Mouse (Mus musculus): ENCODE measurements around the gene Irgm1. TPM values are rescaled to one million over a fixed set of nuclear protein-coding genes. Genes with fewer than 3 reads are reported as not detected.

Gene Irgm1
- polyA plus RNA-seq, 1 experiment from 2014 or later, result 7.1 TPM

- Histone ChIP-seq H3K9ac (no peak overlapping the region), H3K4me2 (no peak overlapping the region), H3K27me3 (no peaks in the 10 kb centered on the region), H3K4me3 (no peak overlapping the region), H3K36me3 (no peaks in the 10 kb centered on the region), H3K9me3 (no peaks in the 10 kb centered on the region), H3K27ac (no peak overlapping the region), H3K4me1 (peaks cover 20% of the 10 kb centered on the region)
- no peak for ATAC-seq (ENCODE audit: insufficient number of reproducible peaks, low FRiP score, low TSS enrichment, low read depth)
- 71% methylated on average over 10 of the region's 10 CpGs for WGBS
Measured at GRCm38 (mm10) chr11:48873591-48874290, 2.3 kb upstream of the Irgm1 start.

DNA sequence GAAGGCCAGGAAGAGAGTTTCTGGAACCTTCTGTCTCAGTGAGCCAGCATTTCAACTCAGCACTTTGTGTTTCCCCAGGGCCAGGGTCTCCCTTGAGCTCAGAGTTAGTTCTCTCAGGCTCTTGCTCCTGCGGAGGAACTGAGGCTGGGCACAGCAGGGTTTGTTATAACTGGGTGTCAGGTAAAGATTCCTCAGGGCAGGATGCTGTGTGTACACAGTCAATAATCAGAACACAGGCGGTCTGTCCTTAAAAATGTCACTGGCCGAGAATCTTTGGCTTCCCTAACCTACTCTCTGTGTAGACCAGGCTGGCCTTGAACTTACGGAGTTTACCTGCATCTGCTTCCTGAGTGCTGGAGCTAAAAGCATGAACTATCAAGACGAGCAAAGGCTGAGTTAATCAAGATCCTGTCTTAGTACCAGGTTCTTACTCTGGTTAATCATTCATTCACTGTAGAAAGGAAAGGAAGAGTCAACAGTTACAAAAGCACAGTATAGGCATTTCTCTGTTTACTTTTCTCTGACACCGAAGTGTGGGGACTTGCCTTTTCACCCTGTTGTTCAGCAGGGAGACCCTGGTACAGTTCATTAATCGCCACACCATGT, 1.3 kb upstream of the Irgm1 start:
- Histone ChIP-seq H3K9me3 (no peaks in the 10 kb centered on the region), H3K36me3 (no peaks in the 10 kb centered on the region), H3K4me3 (no peak overlapping the region), H3K4me2 (no peak overlapping the region; the same call in 1 of the 2 replicates), H3K4me1 (peaks cover 20% of the 10 kb centered on the region), H3K27me3 (no peaks in the 10 kb centered on the region), H3K27ac (0 out of 2 replicates have a peak overlapping the region, but pooled peaks have one; percentile 6), H3K9ac (no peak overlapping the region)
- no peak for ATAC-seq (ENCODE audit: insufficient number of reproducible peaks, low FRiP score, low TSS enrichment, low read depth)
- 85% methylated on average over 7 of the region's 7 CpGs for WGBS

GRCm38 (mm10) chr11:48871817-48872541, 496 bp upstream of the Irgm1 start:
- peak overlapping the region; percentile 72 for H3K27ac ChIP-seq
- 13% methylated on average over 17 of the region's 17 CpGs for WGBS
- no peaks in the 10 kb centered on the region for H3K36me3 ChIP-seq
- H3K9ac ChIP-seq, result peak overlapping the region; percentile 37
- peak overlapping the region; percentile 69 for H3K4me2 ChIP-seq
- H3K27me3 ChIP-seq, result no peaks in the 10 kb centered on the region
- H3K9me3 ChIP-seq, result no peaks in the 10 kb centered on the region
- peaks cover 20% of the 10 kb centered on the region for H3K4me1 ChIP-seq
- H3K4me3 ChIP-seq, result peak overlapping the region; percentile 48
- ATAC-seq (ENCODE audit: insufficient number of reproducible peaks, low FRiP score, low TSS enrichment, low read depth), result no peak

GRCm38 (mm10) chr11:48870781-48871180, 702 bp downstream of the Irgm1 start:
- Histone ChIP-seq H3K9ac (peak overlapping the region; percentile 37), H3K9me3 (no peaks in the 10 kb centered on the region), H3K4me1 (peaks cover 20% of the 10 kb centered on the region), H3K4me2 (peak overlapping the region; percentile 69), H3K27ac (peak overlapping the region; percentile 72), H3K4me3 (peak overlapping the region; percentile 48), H3K36me3 (no peaks in the 10 kb centered on the region), H3K27me3 (no peaks in the 10 kb centered on the region)
- WGBS, result 33% methylated on average over 7 of the region's 7 CpGs
- ATAC-seq (ENCODE audit: insufficient number of reproducible peaks, low FRiP score, low TSS enrichment, low read depth), result no peak

DNA sequence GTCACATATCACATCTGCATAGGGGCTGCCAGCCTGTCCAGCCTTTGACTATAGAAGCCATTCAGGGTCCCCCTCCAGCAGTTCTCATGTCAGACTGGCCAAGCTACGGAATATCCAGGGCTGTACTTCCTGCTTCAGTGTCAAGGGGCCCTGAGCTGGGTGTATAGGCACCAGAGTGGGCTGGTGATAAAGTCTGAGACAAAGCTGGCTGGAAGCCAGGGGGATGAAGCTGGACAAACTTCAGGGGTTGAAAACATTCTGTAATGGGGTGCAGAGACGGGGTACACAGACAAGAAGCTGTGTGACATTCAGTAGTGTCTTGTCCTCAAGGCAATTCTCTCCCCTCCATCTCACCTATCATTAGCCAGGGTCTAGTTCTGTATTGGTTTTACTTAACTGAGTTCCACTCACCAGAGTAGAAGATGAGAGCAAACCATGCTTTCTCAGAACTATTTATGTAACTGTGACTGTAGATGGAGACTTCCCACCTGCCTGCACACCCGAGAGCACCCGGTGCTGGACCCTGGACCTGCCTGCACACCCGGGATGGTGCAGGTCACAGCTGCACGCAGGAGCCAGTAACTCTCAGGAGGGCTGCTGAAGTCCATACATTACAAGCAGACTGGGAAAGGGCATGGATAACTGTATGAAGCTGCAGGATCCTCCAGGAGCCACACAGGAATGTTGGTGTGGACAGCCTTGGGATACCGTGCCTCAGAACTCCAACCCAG, 1.9 kb downstream of the Irgm1 start:
- no peak overlapping the region for H3K9ac ChIP-seq
- H3K9me3 ChIP-seq, result no peaks in the 10 kb centered on the region
- H3K4me3 ChIP-seq, result no peak overlapping the region; the same call in 1 of the 2 replicates
- H3K4me2 ChIP-seq, result peak overlapping the region; percentile 69; the same call in 1 of the 2 replicates
- ATAC-seq (ENCODE audit: insufficient number of reproducible peaks, low FRiP score, low TSS enrichment, low read depth), result no peak; the same call in 1 of the 2 replicates
- H3K27ac ChIP-seq, result no peak overlapping the region
- no peaks in the 10 kb centered on the region for H3K36me3 ChIP-seq
- H3K4me1 ChIP-seq, result peaks cover 20% of the 10 kb centered on the region
- no peaks in the 10 kb centered on the region for H3K27me3 ChIP-seq
- 64% methylated on average over 7 of the region's 7 CpGs for WGBS

GRCm38 (mm10) chr11:48866481-48866880, 5.0 kb downstream of the Irgm1 start:
- no peak for ATAC-seq (ENCODE audit: insufficient number of reproducible peaks, low FRiP score, low TSS enrichment, low read depth)
- H3K36me3 ChIP-seq, result no peaks in the 10 kb centered on the region
- no peaks in the 10 kb centered on the region for H3K27me3 ChIP-seq
- WGBS, result 93% methylated on average over 9 of the region's 9 CpGs
- no peak overlapping the region for H3K9ac ChIP-seq
- H3K4me3 ChIP-seq, result no peak overlapping the region
- no peak overlapping the region for H3K27ac ChIP-seq
- H3K4me1 ChIP-seq, result peaks cover 8% of the 10 kb centered on the region
- H3K9me3 ChIP-seq, result no peaks in the 10 kb centered on the region
- no peak overlapping the region for H3K4me2 ChIP-seq

- Histone ChIP-seq H3K27me3 (peaks cover 11% of the 10 kb centered on the region), H3K36me3 (no peaks in the 10 kb centered on the region), H3K4me3 (no peak overlapping the region), H3K27ac (no peak overlapping the region), H3K9ac (no peak overlapping the region), H3K4me1 (0 out of 2 replicates have a peak, but pooled peaks cover 1% of the 10 kb centered on the region), H3K9me3 (no peaks in the 10 kb centered on the region), H3K4me2 (no peak overlapping the region)
- 91% methylated on average over 3 of the region's 3 CpGs for WGBS
- no peak for ATAC-seq (ENCODE audit: insufficient number of reproducible peaks, low FRiP score, low TSS enrichment, low read depth)
Measured at GRCm38 (mm10) chr11:48863808-48864207, 7.7 kb downstream of the Irgm1 start.

- no peak overlapping the region for H3K27ac ChIP-seq
- 78% methylated on average over 1 of the region's 1 CpGs for WGBS
- ATAC-seq (ENCODE audit: insufficient number of reproducible peaks, low FRiP score, low TSS enrichment, low read depth), result no peak
Measured at GRCm38 (mm10) chr11:48862784-48863319, 8.6 kb downstream of the Irgm1 start.

DNA sequence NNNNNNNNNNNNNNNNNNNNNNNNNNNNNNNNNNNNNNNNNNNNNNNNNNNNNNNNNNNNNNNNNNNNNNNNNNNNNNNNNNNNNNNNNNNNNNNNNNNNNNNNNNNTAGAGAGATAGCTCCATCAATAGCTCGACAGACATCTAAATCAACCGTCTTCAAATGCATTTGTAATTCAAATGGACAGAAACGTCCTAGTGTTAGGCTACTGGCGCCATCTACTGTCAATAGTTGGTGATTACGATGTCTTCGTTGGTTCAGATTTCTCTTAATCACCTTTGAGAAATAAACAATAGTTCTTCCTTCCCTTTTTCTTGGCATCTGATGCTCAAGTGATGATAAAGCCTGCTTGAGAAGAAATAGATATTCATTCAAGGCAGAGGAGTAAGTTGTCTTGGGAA, 12.5 kb downstream of the Irgm1 start:
- peaks cover 28% of the 10 kb centered on the region for H3K4me1 ChIP-seq

More at GRCm38 (mm10) chr11:48862784-48863319, 8.6 kb downstream of the Irgm1 start:
- no peak overlapping the region for H3K4me2 ChIP-seq
- H3K9me3 ChIP-seq, result no peaks in the 10 kb centered on the region
- peaks cover 10% of the 10 kb centered on the region for H3K4me1 ChIP-seq
- no peak overlapping the region for H3K4me3 ChIP-seq
- H3K9ac ChIP-seq, result no peak overlapping the region
- peaks cover 11% of the 10 kb centered on the region for H3K27me3 ChIP-seq
- no peaks in the 10 kb centered on the region for H3K36me3 ChIP-seq

DNA sequence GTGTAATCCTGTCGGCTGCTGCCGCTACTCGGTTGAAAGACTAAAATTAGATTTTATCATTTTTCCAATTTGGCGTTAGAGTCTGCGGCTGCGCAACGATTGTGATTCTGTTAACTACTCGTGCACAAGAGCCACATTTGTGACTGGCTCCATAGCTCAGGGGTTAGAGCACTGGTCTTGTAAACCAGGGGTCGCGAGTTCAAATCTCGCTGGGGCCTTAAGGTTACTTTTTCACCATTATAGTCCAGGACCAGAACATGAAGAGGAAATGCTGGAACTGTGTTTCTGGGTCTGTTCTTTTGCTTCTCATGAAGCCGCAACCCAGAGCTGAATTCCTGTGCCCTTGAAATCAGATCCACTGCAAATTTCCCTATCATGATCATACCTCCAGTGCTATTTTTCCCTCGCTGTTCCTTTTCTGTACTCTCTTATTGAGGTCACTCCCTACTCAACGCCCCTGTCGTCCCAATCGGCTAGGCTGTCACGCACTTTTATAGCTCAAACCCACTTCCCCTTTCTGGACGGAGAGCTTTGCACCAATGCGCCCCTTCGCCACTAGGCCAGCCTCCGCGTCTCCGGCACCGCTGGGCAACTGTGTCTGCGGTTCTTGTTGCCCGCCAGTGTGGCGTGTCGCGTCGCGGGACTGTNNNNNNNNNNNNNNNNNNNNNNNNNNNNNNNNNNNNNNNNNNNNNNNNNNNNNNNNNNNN, 17.9 kb downstream of the Irgm1 start:
- WGBS, result under 1% methylated on average over 31 of the region's 31 CpGs
- Histone ChIP-seq H3K4me2 (peak overlapping the region; percentile 83), H3K9me3 (no peaks in the 10 kb centered on the region), H3K9ac (0 out of 2 replicates have a peak overlapping the region, but pooled peaks have one; percentile 35), H3K4me1 (peaks cover 34% of the 10 kb centered on the region), H3K27ac (peak overlapping the region; percentile 34; the same call in 1 of the 2 replicates), H3K4me3 (peak overlapping the region; percentile 60), H3K27me3 (no peaks in the 10 kb centered on the region; the same call in 1 of the 2 replicates), H3K36me3 (no peaks in the 10 kb centered on the region)
- ATAC-seq (ENCODE audit: insufficient number of reproducible peaks, low FRiP score, low TSS enrichment, low read depth), result peak; percentile 53; the same call in 1 of the 2 replicates

More for the DNA sequence above, 12.5 kb downstream of the Irgm1 start:
- ATAC-seq (ENCODE audit: insufficient number of reproducible peaks, low FRiP score, low TSS enrichment, low read depth), result no peak
- peak overlapping the region; percentile 60; the same call in 1 of the 2 replicates for H3K4me3 ChIP-seq
- WGBS, result under 1% methylated on average over 6 of the region's 6 CpGs
- H3K9me3 ChIP-seq, result no peaks in the 10 kb centered on the region
- no peaks in the 10 kb centered on the region for H3K36me3 ChIP-seq
- no peak overlapping the region for H3K9ac ChIP-seq
- no peak overlapping the region for H3K27ac ChIP-seq
- H3K27me3 ChIP-seq, result peaks cover 11% of the 10 kb centered on the region
- H3K4me2 ChIP-seq, result peak overlapping the region; percentile 64; the same call in 1 of the 2 replicates
